Mouse (Mus musculus) olfactory bulb, adult 2 months (tissue): ENCODE measurements around the gene Opcml. TPM values are rescaled to one million over a fixed set of nuclear protein-coding genes. Genes with fewer than 3 reads are reported as not detected.

Source experiments
- H3K27ac ChIP-seq: fragments of 200-500 bp; 2 replicates; pipeline ENCODE4 v1.5.1; 2012; ENCODE audit warnings: low read depth, low read length; ENCODE audit not compliant: insufficient read depth
- H3K4me1 ChIP-seq: fragments of 200-500 bp; 2 replicates; pipeline ENCODE4 v1.6.1; 2012; ENCODE audit warnings: low read length; ENCODE audit not compliant: control insufficient read depth, insufficient read depth
- H3K4me3 ChIP-seq: fragments of 200-500 bp; 2 replicates; pipeline ENCODE4 v1.5.1; 2012; ENCODE audit warnings: mild to moderate bottlenecking, low read depth, low read length, moderate library complexity; ENCODE audit not compliant: insufficient read depth
- CTCF ChIP-seq: fragments of 200-500 bp; IDR thresholded peaks from 2 replicates; pipeline ENCODE4 v1.5.1; 2012; ENCODE audit warnings: low read depth, mild to moderate bottlenecking, low read length, moderate library complexity; ENCODE audit not compliant: insufficient read depth
- POLR2A ChIP-seq: fragments of 200-500 bp; IDR thresholded peaks from 2 replicates; pipeline ENCODE4 v1.6.1; 2012; ENCODE audit warnings: mild to moderate bottlenecking, low read depth, low read length, moderate library complexity; ENCODE audit not compliant: insufficient read depth
- WGBS: fragments of 180-500 bp; shearing (Covaris S2); methylation state at CpG from one replicate; pipeline ENCODE4 v1.1.7; 2018; 5-methylcytosine and 5-hydroxymethylcytosine counted together
- polyA plus RNA-seq: library from polyadenylated mRNA; stranded (reverse); fragments of >200 nt; gene quantifications from 2 replicates; pipeline ENCODE4 v1.2.4, GENCODE M21; 2012; ENCODE audit warnings: low replicate concordance; ENCODE audit not compliant: missing spikeins, insufficient read depth, insufficient read length

Opcml gene
- polyA plus RNA-seq: 164 TPM in 1 of 2 replicates, not detected in the other

DNA sequence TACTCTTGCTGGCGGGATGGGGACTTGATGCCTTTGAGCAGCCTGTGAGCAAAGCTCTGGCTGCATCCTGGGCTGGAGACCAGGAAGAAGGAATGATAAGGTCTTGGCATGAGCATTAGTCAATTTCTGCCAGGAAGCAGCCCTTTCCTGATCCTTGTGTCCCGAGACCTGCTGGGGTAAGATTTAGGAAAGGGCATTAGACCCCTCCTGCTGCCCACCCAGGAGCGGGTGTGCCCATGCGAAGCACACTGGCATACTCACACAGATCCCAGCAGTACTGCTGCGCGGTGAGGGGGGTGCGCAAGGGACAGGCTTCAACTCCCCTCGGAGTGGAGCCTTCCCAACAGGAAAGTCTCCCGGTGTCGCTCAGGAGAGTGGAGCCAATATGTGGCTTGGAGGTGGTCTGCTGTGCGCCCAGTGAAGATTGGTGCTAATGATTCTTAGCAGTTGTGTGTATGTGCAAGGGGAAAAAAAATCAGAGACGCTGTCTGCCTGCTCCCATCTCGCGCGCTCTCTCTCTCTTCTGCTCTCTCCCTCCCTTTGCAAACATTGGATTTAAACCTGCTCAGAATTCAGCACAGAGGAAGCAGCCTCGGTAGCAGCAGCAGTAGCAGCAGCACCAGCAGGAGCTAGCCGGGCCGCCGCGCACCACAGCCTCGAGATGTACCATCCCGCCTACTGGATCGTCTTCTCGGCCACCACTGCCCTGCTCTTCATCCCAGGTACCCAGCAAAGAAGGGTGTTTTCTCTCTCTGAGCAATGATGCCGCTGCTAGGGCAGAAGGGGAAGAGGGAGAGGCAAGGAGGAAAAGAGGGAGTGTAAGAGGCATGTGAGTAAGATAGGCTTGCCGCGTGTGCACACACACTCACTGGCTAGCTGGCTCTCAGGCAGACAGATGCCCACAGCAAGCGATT is at the start of gene Opcml:
Gene Opcml, plus strand, starts transcription at position 51 of the 914 bp plus-strand sequence.
- WGBS: 2% methylated on average over 28 of the region's 28 CpGs
- TF ChIP-seq CTCF (no peak), POLR2A (no peak)
- Histone ChIP-seq H3K4me1 (peaks cover 3% of the 10 kb centered on the region; the same call in 1 of the 2 replicates), H3K4me3 (peak within 1 kb of the TSS; percentile 76), H3K27ac (peak within 1 kb of the TSS; percentile 66)

DNA sequence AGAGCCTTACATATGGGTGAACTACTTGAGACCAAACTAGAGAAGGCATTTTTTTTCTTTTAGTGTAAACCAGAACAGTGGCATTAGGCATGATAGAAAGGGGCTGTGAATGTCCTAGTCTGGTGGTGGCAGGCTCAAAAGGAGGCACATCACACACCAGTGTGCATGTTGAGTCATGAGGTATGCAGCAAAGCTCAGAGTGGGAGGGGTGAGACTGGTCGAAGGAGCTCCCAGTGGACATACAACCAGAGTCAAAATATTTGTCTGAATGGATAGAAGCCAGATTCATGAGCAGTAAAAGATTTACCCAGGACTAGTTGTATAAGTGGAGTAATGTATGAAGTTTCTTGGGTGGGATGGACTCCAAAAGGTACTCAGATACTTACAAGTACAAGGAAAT is 31.9 kb upstream of the Opcml start:
- Histone ChIP-seq H3K4me3 (no peak overlapping the region), H3K4me1 (no peaks in the 10 kb centered on the region), H3K27ac (no peak overlapping the region)
- WGBS: 70% methylated on average over 1 of the region's 1 CpGs
- TF ChIP-seq POLR2A: no peak
- TF ChIP-seq CTCF: no peak

DNA sequence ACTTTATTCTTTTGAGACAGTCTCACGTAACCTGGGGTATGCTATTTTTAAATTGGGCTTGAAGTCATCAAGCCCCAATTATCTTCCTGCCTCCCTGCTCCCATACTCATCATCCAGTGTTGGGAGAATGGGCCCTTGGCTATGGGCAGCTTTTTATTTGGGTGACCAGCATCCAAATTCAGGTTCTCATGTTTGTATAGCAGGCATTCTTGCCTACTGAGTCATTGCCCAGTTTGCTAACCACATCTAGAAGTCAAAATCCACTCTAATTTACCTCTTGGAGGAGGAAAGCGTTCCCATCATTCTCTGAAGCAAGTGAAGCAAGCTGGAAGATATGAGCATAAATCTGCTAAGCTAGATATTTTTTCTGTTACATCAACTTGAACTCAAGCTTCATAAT is 29.4 kb upstream of the Opcml start:
- no peaks in the 10 kb centered on the region for H3K4me1 ChIP-seq
- 87% methylated on average over 2 of the region's 2 CpGs for WGBS
- no peak overlapping the region for H3K27ac ChIP-seq
- TF ChIP-seq POLR2A (no peak), CTCF (no peak)
- no peak overlapping the region for H3K4me3 ChIP-seq

DNA sequence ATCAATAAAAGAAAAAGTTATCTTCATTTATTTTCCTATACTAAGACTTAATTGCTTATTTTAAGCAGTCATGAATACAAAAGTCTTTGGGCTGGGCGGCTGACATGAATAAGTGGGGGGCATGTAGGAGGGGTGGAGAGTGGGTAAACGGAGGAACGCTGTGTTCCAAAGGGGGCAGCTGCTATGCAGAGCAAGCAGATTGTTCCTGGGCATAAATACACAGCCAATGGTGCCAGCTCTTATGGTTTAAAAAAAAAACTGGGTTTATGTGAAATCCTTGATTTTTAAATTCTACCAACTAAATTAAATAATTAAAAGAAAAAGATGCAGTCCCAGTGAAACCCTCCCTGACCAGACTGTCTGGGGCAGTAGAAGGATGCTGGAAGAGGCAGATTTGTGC is 24.1 kb upstream of the Opcml start:
- no peak for TF ChIP-seq POLR2A
- TF ChIP-seq CTCF: no peak
- Histone ChIP-seq H3K27ac (no peak overlapping the region), H3K4me1 (no peaks in the 10 kb centered on the region), H3K4me3 (no peak overlapping the region)
- 54% methylated on average over 3 of the region's 3 CpGs for WGBS

DNA sequence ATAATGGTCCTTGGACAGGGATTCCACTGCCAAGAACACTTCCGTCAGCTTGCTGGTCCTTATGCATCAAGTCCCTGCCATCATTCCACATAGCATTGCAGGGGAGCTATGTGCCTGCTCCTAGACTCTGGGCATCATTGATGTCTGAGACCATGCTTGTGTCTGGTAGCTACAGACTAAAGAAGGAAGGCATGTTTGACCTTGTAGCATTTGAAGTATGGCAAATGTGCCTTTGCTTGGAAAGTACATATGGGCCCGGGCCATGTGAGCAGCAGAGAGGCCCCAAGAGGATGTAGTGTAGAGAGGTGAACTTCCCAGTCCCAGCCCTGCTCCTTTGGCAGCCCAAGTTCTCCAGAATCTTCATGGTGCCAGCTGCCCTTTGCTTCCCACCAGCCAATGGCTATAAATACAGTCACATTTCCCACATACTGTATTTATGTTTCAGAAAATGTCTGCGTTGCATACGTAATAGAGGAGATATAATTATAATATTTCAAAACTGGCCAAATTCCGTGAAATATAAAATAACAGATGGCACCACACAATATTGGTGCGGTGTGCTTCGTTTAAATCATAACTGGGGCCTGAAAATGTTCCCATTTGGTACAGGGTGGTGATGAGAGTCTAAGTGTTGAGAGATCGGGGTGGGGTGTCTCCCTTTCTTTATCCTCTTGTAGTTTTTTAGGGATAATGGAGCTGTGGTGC is 23.2 kb upstream of the Opcml start:
- Histone ChIP-seq H3K27ac (no peak overlapping the region), H3K4me1 (no peaks in the 10 kb centered on the region), H3K4me3 (no peak overlapping the region)
- TF ChIP-seq POLR2A (no peak), CTCF (no peak)
- 92% methylated on average over 8 of the region's 8 CpGs for WGBS

DNA sequence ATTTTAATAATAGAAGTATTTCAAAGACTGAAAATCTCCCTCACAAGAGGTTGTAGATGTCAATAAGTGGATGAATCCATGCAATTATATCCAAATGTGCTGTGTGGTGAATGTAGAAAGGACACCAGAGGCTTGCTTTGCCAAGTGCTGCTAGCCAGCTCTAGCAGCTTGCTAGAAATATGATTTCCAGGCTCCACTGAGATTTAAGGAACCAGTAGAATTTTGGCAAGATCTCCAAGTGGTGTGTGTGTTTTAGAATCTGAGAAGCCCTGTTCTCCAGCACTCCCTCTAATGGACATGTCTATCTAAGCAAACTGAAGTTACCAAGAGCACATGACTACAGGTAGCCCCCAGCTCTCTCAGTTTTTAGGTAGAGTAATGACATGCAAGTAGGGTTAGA is 21.8 kb upstream of the Opcml start:
- Histone ChIP-seq H3K4me3 (no peak overlapping the region), H3K4me1 (no peaks in the 10 kb centered on the region), H3K27ac (no peak overlapping the region)

DNA sequence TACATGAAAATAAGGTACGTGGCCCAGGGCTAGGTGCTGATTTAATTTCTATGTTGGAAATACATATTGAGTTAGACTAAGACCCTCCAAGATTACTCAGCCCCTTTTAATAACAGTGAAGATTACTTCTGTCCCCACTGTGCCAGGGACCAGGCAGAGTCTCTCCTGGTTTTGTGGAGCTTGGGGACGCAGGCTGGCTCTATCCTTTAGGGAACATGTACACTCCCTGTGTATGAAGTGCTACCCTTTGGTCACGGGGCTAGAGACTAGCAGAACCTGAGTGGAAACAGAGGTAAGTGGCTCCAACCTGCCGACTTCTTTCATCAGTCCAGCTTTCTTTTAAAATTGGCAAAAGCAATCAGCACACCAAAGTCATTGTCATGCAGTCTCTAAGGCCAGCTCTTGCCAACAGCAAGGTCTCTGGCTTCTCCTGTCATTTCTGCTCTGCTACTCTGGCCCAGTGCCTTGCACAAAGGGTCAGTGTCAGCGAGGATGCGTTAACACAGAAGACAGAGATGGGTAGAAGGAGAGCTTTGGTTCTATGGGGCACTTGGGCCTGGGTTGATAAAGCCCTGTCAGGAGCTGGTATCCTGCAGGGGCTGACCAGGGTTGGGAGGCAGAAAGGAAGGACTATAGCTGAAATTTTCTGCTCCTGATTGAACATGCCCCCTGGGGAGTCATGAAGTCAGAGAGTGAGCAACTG is 9.1 kb upstream of the Opcml start:
- Histone ChIP-seq H3K27ac (no peak overlapping the region), H3K4me3 (no peak overlapping the region), H3K4me1 (0 out of 2 replicates have a peak, but pooled peaks cover 2% of the 10 kb centered on the region)
- TF ChIP-seq CTCF (no peak), POLR2A (no peak)
- 83% methylated on average over 6 of the region's 6 CpGs for WGBS

More for the DNA sequence above, 21.8 kb upstream of the Opcml start:
- TF ChIP-seq CTCF (no peak), POLR2A (no peak)

DNA sequence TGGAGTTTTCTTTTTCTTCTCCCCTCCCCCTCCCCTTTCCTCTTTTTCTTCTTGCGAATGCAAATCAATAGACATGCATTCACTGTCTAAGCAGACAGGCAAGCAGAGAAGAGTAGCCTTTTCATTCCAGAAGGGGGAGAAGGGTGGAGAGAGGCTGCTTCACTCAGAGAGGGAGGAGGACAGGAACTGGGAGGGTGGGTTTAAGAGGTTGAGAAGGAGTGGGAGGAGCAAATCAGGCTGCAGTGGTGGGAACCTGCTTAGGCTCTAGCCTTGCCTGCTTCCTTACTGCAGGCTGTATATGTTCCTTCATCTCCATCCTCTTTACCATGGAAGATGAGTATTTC is 8.6 kb upstream of the Opcml start:
- Histone ChIP-seq H3K4me1 (0 out of 2 replicates have a peak, but pooled peaks cover 2% of the 10 kb centered on the region), H3K27ac (no peak overlapping the region), H3K4me3 (no peak overlapping the region)
- TF ChIP-seq POLR2A (no peak), CTCF (no peak)
- WGBS: 42% methylated on average over 1 of the region's 1 CpGs
